Mouse (Mus musculus) left cerebral cortex, postnatal 14 days (tissue): ENCODE data around the gene Polr2l. TPM values are rescaled to one million over a fixed set of nuclear protein-coding genes. Genes with fewer than 3 reads are reported as not detected.
A peak's percentile ranks its signal among the peaks of the same experiment; 100 is the strongest.
"Not testable (repeated sequence)": the region's sequence is repeated elsewhere in the genome, so short reads cannot be mapped to it uniquely, and the experiment has no call there.

Experiments used
- DNase-seq, 2 experiments: peaks; one replicate each; pipeline ENCODE4 v3.0.0; 2021 to 2022; ENCODE audit warnings: low spot score in 2 of 2, mixed read lengths in 1 of 2
- intact Hi-C: fragments of 180-260 bp; cut with DNase I; formaldehyde crosslinking; loops from one replicate; pipeline ENCODE4 v1.15.1; 2025
- total RNA-seq, 2 experiments: library from RNA; stranded (reverse); gene quantifications; 2 replicates each; pipeline ENCODE4 v1.2.3; 2021

Gene Polr2l
- total RNA-seq, 2 experiments from 2014 or later = 43.8 to 44.4 TPM

- intact Hi-C loops = no loop called here
- no peak for DNase-seq
These were observed 16.8 kb downstream of the Polr2l start for GRCm38 (mm10) chr7:141457986-141458660.

- intact Hi-C loops = no loop called here
- no peak for DNase-seq
These were observed 17.7 kb downstream of the Polr2l start for GRCm38 (mm10) chr7:141457236-141457635.

GRCm38 (mm10) chr7:141456739-141457138 is 18.2 kb downstream of the Polr2l start:
- intact Hi-C loops = no loop called here
- DNase-seq = no peak

GRCm38 (mm10) chr7:141455610-141456314 is 19.2 kb downstream of the Polr2l start:
- intact Hi-C loops = no loop called here
- DNase-seq = peak; percentile 52 to 79

- DNase-seq = peak; percentile 93 to 95
- intact Hi-C loops = no loop called here
These were observed 19.9 kb downstream of the Polr2l start, which contains the start of gene Pnpla2 for GRCm38 (mm10) chr7:141454967-141455551. Gene Pnpla2 (plus strand): TSS chr7:141455198.

GRCm38 (mm10) chr7:141453636-141454035 is 21.3 kb downstream of the Polr2l start:
- intact Hi-C loops = no loop called here
- no peak for DNase-seq

GRCm38 (mm10) chr7:141451928-141452327 is 23.0 kb downstream of the Polr2l start:
- intact Hi-C loops = no loop called here
- DNase-seq = no peak

- peak; percentile 93 to 94 for DNase-seq
- intact Hi-C loops = no loop called here
These were observed 27.6 kb downstream of the Polr2l start, which contains the start of gene Rplp2 for GRCm38 (mm10) chr7:141447110-141447991. Gene Rplp2 (plus strand): TSS chr7:141447370.

- DNase-seq, intact Hi-C loops: not testable (repeated sequence)
These were observed 28.6 kb downstream of the Polr2l start for GRCm38 (mm10) chr7:141446374-141446773.

GRCm38 (mm10) chr7:141443828-141444237 is 31.1 kb downstream of the Polr2l start, which contains the start of gene Pidd1:
Gene Pidd1 (minus strand): TSS chr7:141444025.
- intact Hi-C loops = no loop called here
- DNase-seq = no peak

GRCm38 (mm10) chr7:141443081-141443821 is 31.7 kb downstream of the Polr2l start:
- DNase-seq = no peak
- intact Hi-C loops = no loop called here

GRCm38 (mm10) chr7:141442199-141442598 is 32.7 kb downstream of the Polr2l start:
- DNase-seq = no peak

GRCm38 (mm10) chr7:141441460-141441859 is 33.5 kb downstream of the Polr2l start:
- no peak for DNase-seq
- intact Hi-C loops = no loop called here

More at GRCm38 (mm10) chr7:141442199-141442598, 32.7 kb downstream of the Polr2l start:
- intact Hi-C loops = no loop called here

GRCm38 (mm10) chr7:141440613-141441012 is 34.3 kb downstream of the Polr2l start:
- intact Hi-C loops = no loop called here
- peak; percentile 61 to 66 for DNase-seq

GRCm38 (mm10) chr7:141439811-141440210 is 35.1 kb downstream of the Polr2l start:
- intact Hi-C loops = no loop called here
- DNase-seq = no peak

GRCm38 (mm10) chr7:141439140-141439679 is 35.7 kb downstream of the Polr2l start:
- intact Hi-C loops = no loop called here
- DNase-seq = no peak

- intact Hi-C loops = no loop called here
- DNase-seq = no peak
These were observed 36.5 kb downstream of the Polr2l start for GRCm38 (mm10) chr7:141438201-141438968.
